Mouse (Mus musculus): ENCODE data around the gene Pde5a. TPM values are rescaled to one million over a fixed set of nuclear protein-coding genes. Genes with fewer than 3 reads are reported as not detected.

Pde5a gene
- polyA plus RNA-seq, 1 experiment from 2014 or later, result 57.4 TPM

DNA sequence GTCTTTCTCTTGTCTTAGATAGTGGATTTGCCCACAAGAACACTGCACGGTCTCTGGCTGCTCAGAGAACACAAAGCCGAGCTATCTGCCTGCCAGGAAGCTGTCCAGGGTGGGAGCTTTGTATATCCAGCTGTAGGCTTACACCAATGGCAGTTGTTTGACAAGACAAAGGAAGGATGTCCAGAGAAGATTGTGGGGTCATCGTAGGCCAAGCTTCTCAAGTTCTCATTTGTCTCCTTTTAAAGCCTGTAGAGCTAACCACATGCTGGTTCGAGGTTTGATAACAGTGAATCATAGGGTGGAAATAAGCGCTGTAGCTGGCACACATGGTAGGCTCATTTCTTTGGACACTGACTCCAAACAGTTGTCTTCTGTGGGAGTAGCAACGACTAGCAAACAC is 24.5 kb upstream of the Pde5a start:
- Histone ChIP-seq H3K27me3 (ENCODE audit: insufficient read depth, low read length) (no peaks in the 10 kb centered on the region), H3K9me3 (ENCODE audit: low read depth, low read length) (no peaks in the 10 kb centered on the region), H3K9ac (no peak overlapping the region), H3K4me1 (ENCODE audit: insufficient read depth) (peaks cover 14% of the 10 kb centered on the region), H3K4me2 (no peak overlapping the region), H3K4me3 (ENCODE audit: low read depth, low read length) (no peak overlapping the region), H3K36me3 (ENCODE audit: insufficient read depth) (no peaks in the 10 kb centered on the region), H3K27ac (ENCODE audit: low read depth) (peak overlapping the region; percentile 98)
- DNase-seq (peak; percentile 97), ATAC-seq (ENCODE audit: insufficient read depth) (peak; percentile 98)
- no peak for TF ChIP-seq CTCF (IDR thresholded peaks at IDR 0.05; ENCODE audit: low read depth)
- 11% methylated on average over 6 of the region's 6 CpGs for WGBS

DNA sequence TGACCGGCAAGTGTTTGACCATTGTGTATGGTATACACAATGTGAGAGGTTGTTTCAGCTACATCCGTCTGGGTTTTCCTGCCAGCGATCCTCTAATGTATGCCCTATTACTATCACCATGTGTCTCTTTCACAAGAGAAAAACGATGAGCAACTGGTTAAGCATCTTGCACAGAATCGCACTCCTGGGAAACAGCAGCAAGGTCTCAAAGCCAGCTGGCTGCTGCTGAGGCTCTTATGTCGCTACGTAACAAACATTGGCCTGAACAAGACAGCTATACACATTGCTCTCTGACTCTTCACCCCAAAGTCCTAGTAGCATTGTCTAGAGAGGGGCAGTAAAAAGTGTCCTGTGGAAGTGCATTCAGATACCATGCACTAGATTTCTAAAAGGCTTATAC is 23.5 kb upstream of the Pde5a start:
- H3K27me3 ChIP-seq (ENCODE audit: insufficient read depth, low read length), result no peaks in the 10 kb centered on the region
- H3K4me2 ChIP-seq, result no peak overlapping the region
- no peaks in the 10 kb centered on the region for H3K36me3 ChIP-seq (ENCODE audit: insufficient read depth)
- H3K9ac ChIP-seq, result no peak overlapping the region
- no peak overlapping the region for H3K4me3 ChIP-seq (ENCODE audit: low read depth, low read length)
- H3K27ac ChIP-seq (ENCODE audit: low read depth), result peak overlapping the region; percentile 98
- WGBS, result 44% methylated on average over 7 of the region's 7 CpGs
- ATAC-seq (ENCODE audit: insufficient read depth) (no peak), DNase-seq (peak; percentile 70)
- H3K9me3 ChIP-seq (ENCODE audit: low read depth, low read length), result no peaks in the 10 kb centered on the region
- H3K4me1 ChIP-seq (ENCODE audit: insufficient read depth), result peaks cover 14% of the 10 kb centered on the region
- no peak for TF ChIP-seq CTCF (IDR thresholded peaks at IDR 0.05; ENCODE audit: low read depth)

DNA sequence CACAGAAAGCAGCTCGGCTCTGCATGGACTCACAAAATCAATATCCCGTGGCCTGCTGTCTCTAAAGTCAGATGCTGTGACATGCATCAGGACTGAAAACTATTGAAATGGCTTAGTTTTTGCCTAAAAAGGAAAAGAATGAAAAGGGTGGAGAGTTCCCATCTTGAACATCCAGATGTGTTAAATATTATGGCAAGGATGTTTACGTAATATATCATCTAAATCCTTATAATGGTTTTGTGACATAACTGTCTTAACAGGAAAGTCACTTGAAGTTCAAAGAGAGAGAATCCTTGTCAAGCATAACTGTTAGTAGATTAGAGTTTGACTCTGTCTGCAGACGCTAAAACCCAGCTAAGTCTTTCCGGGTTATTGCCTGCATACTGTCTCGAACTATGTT is 20.3 kb upstream of the Pde5a start:
- Histone ChIP-seq H3K4me1 (ENCODE audit: insufficient read depth) (peaks cover 13% of the 10 kb centered on the region), H3K9ac (no peak overlapping the region), H3K9me3 (ENCODE audit: low read depth, low read length) (no peaks in the 10 kb centered on the region), H3K36me3 (ENCODE audit: insufficient read depth) (no peaks in the 10 kb centered on the region), H3K4me2 (no peak overlapping the region), H3K27me3 (ENCODE audit: insufficient read depth, low read length) (no peaks in the 10 kb centered on the region), H3K27ac (ENCODE audit: low read depth) (peak overlapping the region; percentile 69; the same call in 1 of the 2 replicates), H3K4me3 (ENCODE audit: low read depth, low read length) (no peak overlapping the region)
- no peak for TF ChIP-seq CTCF (IDR thresholded peaks at IDR 0.05; ENCODE audit: low read depth)
- DNase-seq, result peak; percentile 72
- no peak; the same call in 1 of the 2 replicates for ATAC-seq (ENCODE audit: insufficient read depth)
- 33% methylated on average over 6 of the region's 6 CpGs for WGBS

DNA sequence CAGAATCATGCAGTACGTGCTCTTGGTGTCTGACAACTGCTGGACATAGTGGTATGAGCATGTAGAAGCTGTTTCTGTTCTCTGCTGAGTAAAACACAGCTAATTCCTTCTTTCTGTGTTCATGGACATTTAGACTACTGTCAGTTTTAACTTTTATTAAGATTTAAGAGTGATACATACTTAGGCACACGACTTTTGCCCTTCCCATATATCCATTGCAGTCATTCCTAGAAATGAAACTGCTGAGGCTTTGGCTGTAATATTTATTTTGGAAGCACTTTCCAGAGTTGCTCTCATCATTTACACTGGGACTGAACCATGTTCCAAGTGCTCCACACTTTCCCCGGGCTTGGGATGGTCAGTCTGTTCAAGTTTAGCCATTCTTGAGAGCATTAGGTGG is 18.6 kb upstream of the Pde5a start:
- Histone ChIP-seq H3K27ac (ENCODE audit: low read depth) (peak overlapping the region; percentile 56; the same call in 1 of the 2 replicates), H3K36me3 (ENCODE audit: insufficient read depth) (no peaks in the 10 kb centered on the region), H3K4me3 (ENCODE audit: low read depth, low read length) (no peak overlapping the region), H3K27me3 (ENCODE audit: insufficient read depth, low read length) (no peaks in the 10 kb centered on the region), H3K4me2 (no peak overlapping the region), H3K4me1 (ENCODE audit: insufficient read depth) (peaks cover 11% of the 10 kb centered on the region), H3K9me3 (ENCODE audit: low read depth, low read length) (no peaks in the 10 kb centered on the region), H3K9ac (no peak overlapping the region)
- TF ChIP-seq CTCF (IDR thresholded peaks at IDR 0.05; ENCODE audit: low read depth), result no peak
- 47% methylated on average over 3 of the region's 3 CpGs for WGBS
- ATAC-seq (ENCODE audit: insufficient read depth), result no peak
- DNase-seq, result peak; percentile 58

DNA sequence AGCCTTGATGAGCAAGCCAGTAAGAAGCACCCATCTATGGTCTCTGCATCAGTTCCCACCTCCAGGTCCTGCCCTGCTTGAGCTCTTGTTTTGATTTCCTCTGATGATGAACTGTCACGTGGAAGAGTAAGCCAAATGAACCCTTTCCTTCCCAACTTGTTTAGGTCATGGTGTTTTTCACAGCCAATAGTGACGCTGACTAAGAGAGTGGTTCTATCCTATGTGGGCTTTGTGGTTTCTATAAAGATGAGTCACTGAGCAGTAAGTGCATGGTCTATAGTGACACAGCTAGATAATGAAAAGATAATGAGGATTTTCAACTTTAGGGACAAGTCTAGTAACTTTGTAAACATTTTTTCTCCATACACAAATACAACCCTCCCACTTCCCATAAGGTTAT is 10.1 kb upstream of the Pde5a start:
- Histone ChIP-seq H3K27ac (ENCODE audit: low read depth) (no peak overlapping the region), H3K36me3 (ENCODE audit: insufficient read depth) (no peaks in the 10 kb centered on the region), H3K27me3 (ENCODE audit: insufficient read depth, low read length) (no peaks in the 10 kb centered on the region), H3K4me2 (no peak overlapping the region), H3K4me1 (ENCODE audit: insufficient read depth) (no peaks in the 10 kb centered on the region), H3K4me3 (ENCODE audit: low read depth, low read length) (no peak overlapping the region), H3K9me3 (ENCODE audit: low read depth, low read length) (no peaks in the 10 kb centered on the region), H3K9ac (no peak overlapping the region)
- no peak for TF ChIP-seq CTCF (IDR thresholded peaks at IDR 0.05; ENCODE audit: low read depth)
- ATAC-seq (ENCODE audit: insufficient read depth) (no peak), DNase-seq (no peak)
- 67% methylated on average over 2 of the region's 2 CpGs for WGBS

DNA sequence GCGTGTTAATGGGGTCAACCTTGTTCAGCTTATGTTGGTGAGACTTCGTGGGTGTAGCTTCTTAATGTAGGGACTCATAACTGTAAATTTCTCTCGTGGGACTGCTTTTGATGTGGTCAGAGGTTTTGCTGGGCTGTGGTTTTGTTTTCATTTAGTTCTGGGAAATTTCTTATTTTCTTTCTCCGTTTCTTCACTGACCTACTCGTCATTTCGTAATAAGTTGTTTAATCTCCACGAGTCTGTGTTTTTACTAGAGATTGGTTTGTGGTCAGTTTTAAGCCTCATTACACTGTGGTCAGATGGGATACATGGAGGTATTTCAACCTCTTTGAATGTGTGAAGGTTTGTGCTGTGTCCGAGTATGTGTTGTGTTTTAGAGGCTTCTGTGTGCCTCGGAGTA is 7.2 kb upstream of the Pde5a start:
- WGBS, result 65% methylated on average over 9 of the region's 9 CpGs
- Histone ChIP-seq H3K4me2 (no peak overlapping the region), H3K36me3 (ENCODE audit: insufficient read depth) (no peaks in the 10 kb centered on the region), H3K27me3 (ENCODE audit: insufficient read depth, low read length) (no peaks in the 10 kb centered on the region), H3K27ac (ENCODE audit: low read depth) (no peak overlapping the region), H3K9ac (no peak overlapping the region), H3K9me3 (ENCODE audit: low read depth, low read length) (no peaks in the 10 kb centered on the region), H3K4me3 (ENCODE audit: low read depth, low read length) (no peak overlapping the region), H3K4me1 (ENCODE audit: insufficient read depth) (no peaks in the 10 kb centered on the region)
- no peak for TF ChIP-seq CTCF (IDR thresholded peaks at IDR 0.05; ENCODE audit: low read depth)
- DNase-seq, result no peak
- ATAC-seq (ENCODE audit: insufficient read depth), result no peak

DNA sequence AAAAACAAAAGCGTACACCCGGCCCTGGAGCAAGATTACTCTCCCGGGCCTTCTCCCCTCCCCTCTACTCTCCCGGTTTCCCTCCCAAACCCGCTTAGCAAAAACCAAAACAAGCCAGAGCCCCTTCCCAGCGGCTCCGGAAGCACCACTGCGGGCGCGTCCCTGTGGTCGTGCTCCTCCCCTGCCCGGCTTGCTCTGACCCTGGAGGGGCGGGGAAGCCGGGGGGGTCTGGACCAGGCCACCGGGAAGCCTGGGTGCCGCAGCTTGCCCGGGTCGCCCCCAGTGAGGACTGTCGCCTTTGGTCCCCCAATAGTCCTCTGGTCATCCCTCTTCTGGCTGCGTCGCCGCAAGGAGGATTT is 833 bp downstream of the Pde5a start:
- no peaks in the 10 kb centered on the region for H3K36me3 ChIP-seq (ENCODE audit: insufficient read depth)
- DNase-seq (peak; percentile 85), ATAC-seq (ENCODE audit: insufficient read depth) (peak; percentile 81)
- no peaks in the 10 kb centered on the region for H3K27me3 ChIP-seq (ENCODE audit: insufficient read depth, low read length)
- H3K4me1 ChIP-seq (ENCODE audit: insufficient read depth), result no peaks in the 10 kb centered on the region
- peak overlapping the region; percentile 69 for H3K4me2 ChIP-seq
- peak overlapping the region; percentile 65 for H3K4me3 ChIP-seq (ENCODE audit: low read depth, low read length)
- no peak for TF ChIP-seq CTCF (IDR thresholded peaks at IDR 0.05; ENCODE audit: low read depth)
- WGBS, result 0% methylated on average over 22 of the region's 22 CpGs
- H3K27ac ChIP-seq (ENCODE audit: low read depth), result peak overlapping the region; percentile 96
- no peaks in the 10 kb centered on the region for H3K9me3 ChIP-seq (ENCODE audit: low read depth, low read length)
- H3K9ac ChIP-seq, result peak overlapping the region; percentile 84

Data from lung, embryonic 14.5 days (tissue).